In the genomic region with DNA sequence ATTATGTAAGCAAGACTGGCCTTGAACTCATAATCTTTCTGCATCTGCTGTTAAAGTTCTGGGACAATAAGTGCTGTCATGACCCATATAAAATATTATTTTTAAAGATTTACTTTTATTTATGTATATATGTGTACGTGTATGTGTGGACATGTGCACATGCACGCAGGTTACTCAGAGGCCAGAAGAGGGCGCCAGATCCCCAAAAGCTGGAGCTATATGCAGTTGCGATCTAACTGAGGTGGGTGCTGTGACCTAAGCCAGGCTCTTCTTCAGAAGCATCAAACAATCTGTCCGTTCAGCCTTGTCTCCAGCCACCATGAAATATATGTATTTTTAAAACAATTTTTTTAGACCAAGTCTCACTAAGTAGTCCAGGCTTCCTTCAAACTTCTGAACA, we compare ENCODE assay signal across 26 mouse cellular contexts. TPM values are rescaled to one million over a fixed set of nuclear protein-coding genes. Genes with fewer than 3 reads are reported as not detected.
DNase-seq lines count a peak whose midpoint lies in the region; ATAC-seq and TF ChIP-seq lines count a peak whose summit lies in the region.
"Had no signal": no experiment of that assay in that cellular context is flagged by ENCODE, and none has a peak within 500 bp of the region (broad histone marks: within the 10 kb centered on the region; RNA-seq: fewer than 3 reads in every experiment).

No protein-coding gene starts in this region.

- H3K27ac ChIP-seq in liver, adult 2 months (replicated peaks; ENCODE audit: insufficient read depth, low read depth, low read length) = no peak overlapping the region
- no peak overlapping the region for H3K27ac ChIP-seq in liver, embryonic 12.5 days
- H3K27ac ChIP-seq in MEL (ENCODE audit: control insufficient read depth, low read depth, low read length) = no peak overlapping the region
- H3K27ac ChIP-seq: embryonic facial prominence, embryonic 12.5 days; forebrain, embryonic 13.5 days; hindbrain, embryonic 12.5 days; stomach, embryonic 15.5 days had no signal

- no peak for TF ChIP-seq POLR2A in liver, adult 2 months (IDR thresholded peaks at IDR 0.05; ENCODE audit: extremely low read depth, insufficient read depth, low read length)
- no peak for TF ChIP-seq POLR2A in MEL (IDR thresholded peaks at IDR 0.05; ENCODE audit: control insufficient read depth in 1 of 2, insufficient read depth in 1 of 2, low read depth in 1 of 2, low read length in 2 of 2, poor library complexity in 1 of 2)

- no peak for DNase-seq in liver, adult 2 months (ENCODE audit: extremely low read depth, low read depth, low spot score)
- DNase-seq in thymus, postnatal 4 days = peak; percentile 16
- no peak for DNase-seq in thymus, postnatal 36 days
- no peak for DNase-seq in MEL (ENCODE audit: low read depth, low spot score)
- peak; percentile 50 for DNase-seq in testis, postnatal 14 days (ENCODE audit: low spot score)
- DNase-seq in left cerebral cortex, postnatal 36 days (ENCODE audit: low spot score in 2 of 2) = no peak
- no peak for DNase-seq in heart, postnatal 36 days
- DNase-seq: adrenal gland, postnatal 36 days; cerebellum, adult 9-10 months; gastrocnemius, postnatal 36 days; heart, postnatal 10 days; kidney, adult 9 months; layer of hippocampus, adult 9-11 months; right cerebral cortex, postnatal 14 days had no signal

- no peaks in the 10 kb centered on the region for H3K4me1 ChIP-seq in liver, adult 2 months (ENCODE audit: control insufficient read depth, insufficient read depth, low read length)
- no peaks in the 10 kb centered on the region for H3K4me1 ChIP-seq in liver, embryonic 12.5 days
- H3K4me1 ChIP-seq in MEL (ENCODE audit: control insufficient read depth in 1 of 2, insufficient read depth in 2 of 2, low read length in 2 of 2) = no peaks in the 10 kb centered on the region
- H3K4me1 ChIP-seq: embryonic facial prominence, embryonic 12.5 days; forebrain, embryonic 13.5 days; hindbrain, embryonic 12.5 days; stomach, embryonic 15.5 days had no signal

- H3K79me2 ChIP-seq in liver, adult 2 months (ENCODE audit: control insufficient read depth, insufficient read depth, low read length) = no peaks in the 10 kb centered on the region
- no peaks in the 10 kb centered on the region for H3K79me2 ChIP-seq in MEL (ENCODE audit: control insufficient read depth, insufficient read depth, low read length, poor library complexity)

- H3K4me3 ChIP-seq in liver, adult 2 months (ENCODE audit: insufficient read depth, low read depth, low read length) = no peak overlapping the region
- no peak overlapping the region for H3K4me3 ChIP-seq in liver, embryonic 12.5 days
- H3K4me3 ChIP-seq in MEL (ENCODE audit: control insufficient read depth in 1 of 2, insufficient read depth in 1 of 2, low read depth in 2 of 2, low read length in 2 of 2) = no peak overlapping the region
- H3K4me3 ChIP-seq: embryonic facial prominence, embryonic 12.5 days; erythroblast, embryonic 14.5 days; forebrain, embryonic 13.5 days; hindbrain, embryonic 12.5 days; stomach, embryonic 15.5 days had no signal

- H3K27me3 ChIP-seq in liver, adult 2 months (ENCODE audit: control insufficient read depth, insufficient read depth, low read length) = no peaks in the 10 kb centered on the region
- H3K27me3 ChIP-seq in liver, embryonic 12.5 days (replicated peaks) = 0 out of 2 replicates have a peak, but pooled peaks cover 1% of the 10 kb centered on the region
- no peaks in the 10 kb centered on the region; a peak in 1 of 4 replicates for H3K27me3 ChIP-seq in MEL (ENCODE audit: control insufficient read depth in 1 of 2, insufficient read depth in 2 of 2, low read length in 2 of 2)
- H3K27me3 ChIP-seq: embryonic facial prominence, embryonic 12.5 days; forebrain, embryonic 13.5 days; hindbrain, embryonic 12.5 days; stomach, embryonic 15.5 days had no signal

- H3K4me2 ChIP-seq in liver, embryonic 12.5 days = no peak overlapping the region
- H3K4me2 ChIP-seq: embryonic facial prominence, embryonic 12.5 days; forebrain, embryonic 13.5 days; heart, embryonic 11.5 days; hindbrain, embryonic 12.5 days; stomach, embryonic 15.5 days had no signal

- ATAC-seq in liver, embryonic 12.5 days = no peak
- ATAC-seq: forebrain, embryonic 13.5 days; midbrain, embryonic 16.5 days had no signal

- no peak overlapping the region for H3K9ac ChIP-seq in liver, adult 2 months (ENCODE audit: low read depth, low read length)
- no peak overlapping the region for H3K9ac ChIP-seq in liver, embryonic 12.5 days
- no peak overlapping the region for H3K9ac ChIP-seq in MEL (ENCODE audit: control insufficient read depth, low read depth, low read length, poor library complexity, severe bottlenecking)
- H3K9ac ChIP-seq: embryonic facial prominence, embryonic 12.5 days; forebrain, embryonic 13.5 days; hindbrain, embryonic 12.5 days; stomach, embryonic 15.5 days had no signal

- TF ChIP-seq CTCF in liver, adult 2 months (IDR thresholded peaks at IDR 0.05; ENCODE audit: low read depth, low read length) = peak; percentile 21; the same call in 1 of the 2 replicates
- peak; percentile 14 to 47 (median 34); a peak in 4 of 6 replicates for TF ChIP-seq CTCF in MEL (IDR thresholded peaks at IDR 0.05 in 2 of 3, conservative IDR thresholded peaks at IDR 0.05 in 1 of 3; ENCODE audit: control insufficient read depth in 1 of 3, insufficient read depth in 1 of 3, low read depth in 2 of 3, low read length in 3 of 3, poor library complexity in 1 of 3, severe bottlenecking in 1 of 3)

- H3K9me3 ChIP-seq in liver, embryonic 12.5 days (replicated peaks) = peaks cover 5% of the 10 kb centered on the region
- H3K9me3 ChIP-seq in MEL (replicated peaks; ENCODE audit: insufficient read depth, low read length) = no peaks in the 10 kb centered on the region
- H3K9me3 ChIP-seq: hindbrain, embryonic 12.5 days; stomach, embryonic 15.5 days had no signal

- no peak for TF ChIP-seq RAD21 in MEL (IDR thresholded peaks at IDR 0.05; ENCODE audit: low read depth, low read length)

- TF ChIP-seq EP300 in MEL (IDR thresholded peaks at IDR 0.05; ENCODE audit: low read depth in 1 of 2, low read length in 2 of 2) = no peak

- intact Hi-C loops in left cerebral cortex, postnatal 36 days (cut with DNase I) = no loop called here
- intact Hi-C loops in heart, postnatal 36 days (cut with DNase I) = no loop called here

- 96% methylated on average over 5 of the region's 5 CpGs for WGBS in liver, adult 2 months
- WGBS in liver, embryonic 12.5 days (ENCODE audit: insufficient replicate concordance) = 87% methylated on average over 5 of the region's 5 CpGs

- no peaks in the 10 kb centered on the region for H3K36me3 ChIP-seq in liver, adult 2 months (ENCODE audit: control insufficient read depth, insufficient read depth, low read length)
- no peaks in the 10 kb centered on the region for H3K36me3 ChIP-seq in liver, embryonic 12.5 days
- H3K36me3 ChIP-seq in MEL (ENCODE audit: control insufficient read depth in 1 of 2, insufficient read depth in 2 of 2, low read length in 2 of 2) = no peaks in the 10 kb centered on the region
- H3K36me3 ChIP-seq: embryonic facial prominence, embryonic 12.5 days; hindbrain, embryonic 12.5 days; stomach, embryonic 15.5 days had no signal

TF ChIP-seq in MEL, 35 proteins besides CTCF, POLR2A, EP300 and RAD21:
- TF ChIP-seq MAFK (IDR thresholded peaks at IDR 0.05; ENCODE audit: borderline replicate concordance, low read depth, low read length) = no peak
- TF ChIP-seq CHD2 (IDR thresholded peaks at IDR 0.05; ENCODE audit: low read length) = no peak

RNA-seq across cellular contexts. Expression of a gene that starts 11.6 kb away (rescaled TPM):
- not detected in 2 replicates for total RNA-seq in liver, adult 2 months (2014; rRNA removed)
- polyA plus RNA-seq in liver, adult 2 months (2012; rRNA removed) = not detected in 2 replicates
- polyA plus RNA-seq in liver, embryonic 12.5 days (2016; fragmentation: Nextera tagmentation; extraction: Ambion mirVana) = 0.04 and 0.06 TPM in 2 replicates
- 0.04 and 0.10 TPM in 2 replicates for total RNA-seq in MEL (2012; rRNA removed)
- under 1 TPM in 1 of 2 experiments, not detected in 1; 0.15 TPM for polyA plus RNA-seq in MEL (2012; ENCODE audit: insufficient read depth in 1 of 2, insufficient read length in 2 of 2, low read depth in 1 of 2, low replicate concordance in 2 of 2, missing spikeins in 1 of 2)
- total RNA-seq in left cerebral cortex, postnatal 36 days (2021) = under 1 TPM; 0.12 to 0.34 TPM
- total RNA-seq in heart, postnatal 36 days (2021) = under 1 TPM in 1 of 2 experiments, not detected in 1; 0.05 TPM
- total RNA-seq: gastrocnemius, postnatal 36 days; megakaryocyte-erythroid progenitor cell, adult 5-6 weeks; neutrophil, adult 5-6 weeks had no signal
- polyA plus RNA-seq: cortical plate, adult 2 months; erythroblast, embryonic 14.5 days; spleen, adult 2 months had no signal

Comparison
In these comparisons a context has a peak if more than half of its experiments do, and no peak if none do; other contexts are left out.
1. DNase-seq: peak in thymus, postnatal 4 days (single experiment) and testis, postnatal 14 days (single experiment); none in liver, adult 2 months (single experiment), thymus, postnatal 36 days (0 of 2), MEL (single experiment), left cerebral cortex, postnatal 36 days (0 of 2) and heart, postnatal 36 days (0 of 2).